Mouse (Mus musculus) ovary, postnatal 36 days (tissue): ENCODE data around the gene Tmem45b.
A peak's percentile ranks its signal among the peaks of the same experiment; 100 is the strongest.

Source experiments
- DNase-seq: peaks from one replicate; pipeline ENCODE4 v3.0.0; 2022; ENCODE audit warnings: low spot score, mixed read lengths

Tmem45b gene

DNA sequence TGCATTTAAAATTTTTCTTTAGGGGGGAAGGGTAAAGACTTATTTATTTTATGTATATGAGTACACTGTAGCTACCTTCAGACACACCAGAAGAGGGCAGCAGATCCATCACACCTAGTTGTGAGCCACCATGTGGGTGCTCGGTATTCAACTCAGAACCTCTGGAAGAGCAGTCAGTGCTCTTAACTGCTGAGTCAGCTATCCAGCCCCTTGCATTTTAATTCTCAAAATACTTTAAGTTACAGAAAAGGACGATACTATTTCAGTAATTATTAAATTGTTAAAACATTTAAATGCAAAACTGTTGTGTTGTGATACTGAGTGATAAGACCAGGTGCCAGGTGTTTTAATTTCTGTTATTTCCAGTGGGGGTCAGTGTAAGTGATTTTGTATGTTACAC is 60.0 kb downstream of the Tmem45b start:
- DNase-seq, result no peak

DNA sequence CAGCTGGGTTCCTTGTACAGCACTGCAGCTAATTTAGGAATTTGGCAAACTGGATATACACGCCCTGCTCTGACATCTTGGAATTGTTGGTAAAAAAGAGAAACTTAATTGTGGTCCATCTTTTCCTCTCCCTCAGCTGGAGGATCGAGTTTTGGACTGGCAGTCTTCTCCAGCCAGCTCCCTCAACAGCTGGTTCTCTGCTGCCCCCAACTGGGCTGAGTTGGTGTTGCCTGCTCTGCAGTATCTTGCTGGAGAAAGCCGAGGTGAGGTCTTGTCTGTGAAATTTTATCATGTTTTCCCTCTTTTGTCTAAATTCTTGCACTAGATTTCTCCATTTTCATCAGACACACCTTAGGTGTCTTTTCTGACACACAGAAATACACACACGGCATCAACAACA is 63.8 kb downstream of the Tmem45b start:
- peak; percentile 70 for DNase-seq

DNA sequence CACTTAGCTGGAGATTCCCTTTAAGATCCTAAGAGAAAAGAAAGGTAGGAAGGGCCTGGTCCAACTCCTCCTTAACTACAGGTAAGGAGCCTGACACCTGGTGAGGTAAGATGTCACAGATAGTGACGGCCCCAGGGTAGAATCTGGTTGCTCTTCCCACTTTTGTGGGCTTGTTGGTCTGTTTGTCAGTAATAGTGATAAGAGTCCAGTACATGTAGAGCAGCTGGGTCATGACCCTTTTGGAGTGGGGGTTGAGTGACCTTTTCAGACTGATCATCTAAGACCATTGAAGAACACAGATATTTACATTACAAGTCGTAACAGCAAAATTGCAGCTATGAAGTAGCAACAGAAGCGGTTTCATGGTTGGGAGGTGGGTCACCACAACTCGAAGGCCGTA is 77.1 kb downstream of the Tmem45b start:
- no peak for DNase-seq

DNA sequence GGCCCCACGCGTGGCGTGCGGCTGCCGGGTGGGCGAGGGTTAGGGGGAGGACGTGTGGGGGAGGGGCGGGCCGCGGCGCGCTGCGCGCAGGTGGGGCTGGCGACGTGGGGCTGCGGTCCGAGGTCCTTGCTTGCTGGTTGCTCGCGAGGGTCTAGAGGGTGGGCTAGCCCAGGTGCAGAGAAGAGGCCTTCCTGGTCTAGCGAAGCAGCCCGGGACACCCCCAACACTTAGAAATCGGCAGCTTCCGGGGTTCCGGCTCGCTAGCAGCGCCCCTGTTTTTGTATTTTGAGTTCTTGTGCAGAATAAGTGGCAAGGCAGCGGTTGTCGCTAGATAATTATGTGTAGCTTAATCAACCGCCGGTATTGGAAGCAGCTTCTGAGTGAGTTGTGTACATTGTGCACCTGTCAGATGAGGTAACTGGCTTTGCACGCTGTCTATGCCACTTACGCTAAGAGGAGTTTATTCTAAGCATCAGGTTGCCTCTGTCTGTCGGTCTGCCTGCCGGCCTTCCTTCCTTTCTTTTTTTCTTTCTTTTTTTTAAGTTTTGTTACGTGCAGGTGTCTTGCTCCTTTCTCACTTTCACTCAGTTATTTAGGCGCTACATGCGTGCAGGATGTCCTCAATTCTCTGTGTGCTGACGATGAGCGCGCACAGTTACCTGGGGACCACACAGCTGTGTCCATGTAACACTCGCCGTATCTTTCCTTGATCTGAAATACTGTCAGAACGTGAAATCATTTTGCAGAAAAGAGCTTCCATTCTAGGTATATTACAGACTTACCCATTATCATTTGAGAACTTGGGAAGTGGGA is 77.7 kb downstream of the Tmem45b start:
- no peak for DNase-seq

DNA sequence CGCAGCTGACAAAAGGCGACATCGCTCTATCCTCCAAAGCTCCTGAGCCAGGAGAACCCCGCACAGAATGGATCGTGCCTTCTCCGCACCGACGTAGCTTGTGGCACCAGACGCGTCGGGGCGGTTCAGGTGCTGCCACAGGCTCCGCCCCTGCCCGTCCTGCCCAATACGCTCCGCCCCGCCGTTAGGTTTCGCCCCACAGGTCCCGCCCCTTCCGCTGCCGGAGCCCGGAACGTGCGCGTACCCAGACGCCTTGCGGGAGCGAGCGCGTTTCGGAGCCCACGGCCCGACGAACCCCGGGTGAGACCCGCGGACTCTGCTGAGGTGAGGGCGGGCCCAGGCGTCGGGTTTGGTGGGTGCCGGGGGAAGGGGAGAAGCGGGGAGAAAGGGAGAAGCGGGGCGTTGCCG is 78.3 kb downstream of the Tmem45b start, which contains the start of gene Nfrkb:
TSS of gene Nfrkb (plus strand) at position 246 of the 408 bp plus-strand sequence.
- DNase-seq, result peak; percentile 96

DNA sequence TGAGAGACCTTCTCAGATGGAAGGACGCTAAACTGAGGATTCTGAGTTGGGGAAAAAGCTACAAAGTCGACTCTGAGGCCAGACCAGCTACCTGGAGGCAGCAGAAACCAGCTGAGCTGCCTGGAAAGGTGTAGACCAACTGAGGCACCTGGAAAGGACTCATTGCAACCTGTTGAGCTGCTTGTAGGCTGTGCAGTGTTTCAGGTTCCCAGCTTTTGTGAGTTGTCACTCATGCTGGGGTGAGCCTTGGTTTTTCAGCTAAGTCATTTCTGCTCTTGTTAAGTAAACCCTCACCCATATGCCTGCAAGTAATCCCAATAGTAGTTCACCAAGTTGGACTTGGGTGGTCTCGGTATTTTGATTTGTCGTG is 78.8 kb downstream of the Tmem45b start:
- DNase-seq, result no peak

DNA sequence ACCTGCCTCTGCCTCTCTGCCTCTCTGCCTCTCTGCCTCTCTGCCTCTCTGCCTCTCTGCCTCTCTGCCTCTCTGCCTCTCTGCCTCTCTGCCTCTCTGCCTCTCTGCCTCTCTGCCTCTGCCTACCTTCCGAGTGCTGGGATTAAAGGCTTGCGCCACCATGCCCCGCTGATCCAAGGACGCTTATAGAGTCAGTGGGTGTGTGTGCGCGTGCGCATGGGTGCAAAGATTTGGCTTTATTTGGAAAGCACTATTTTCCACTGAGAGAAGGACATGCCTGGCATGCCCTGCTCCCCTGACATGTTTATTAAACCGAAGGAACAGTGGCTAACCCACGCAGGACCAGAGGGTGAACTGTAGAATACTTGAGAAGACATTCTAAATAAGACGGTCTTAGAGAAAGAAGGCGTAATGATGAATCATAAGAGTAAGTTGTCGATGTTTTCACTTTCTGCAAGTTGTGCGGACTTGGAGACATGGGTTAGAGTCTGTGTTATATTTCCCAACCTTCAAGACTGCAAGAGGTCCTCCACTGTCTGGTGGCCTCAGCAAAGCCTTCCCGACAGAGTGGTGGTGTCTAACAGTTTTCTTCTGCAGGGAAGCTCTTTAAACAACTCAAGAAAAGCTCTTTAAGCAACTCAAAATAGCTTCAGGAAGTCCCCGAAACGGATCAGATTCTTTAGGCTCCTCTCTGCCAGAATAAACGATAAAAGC is 79.3 kb downstream of the Tmem45b start:
- DNase-seq, result no peak

DNA sequence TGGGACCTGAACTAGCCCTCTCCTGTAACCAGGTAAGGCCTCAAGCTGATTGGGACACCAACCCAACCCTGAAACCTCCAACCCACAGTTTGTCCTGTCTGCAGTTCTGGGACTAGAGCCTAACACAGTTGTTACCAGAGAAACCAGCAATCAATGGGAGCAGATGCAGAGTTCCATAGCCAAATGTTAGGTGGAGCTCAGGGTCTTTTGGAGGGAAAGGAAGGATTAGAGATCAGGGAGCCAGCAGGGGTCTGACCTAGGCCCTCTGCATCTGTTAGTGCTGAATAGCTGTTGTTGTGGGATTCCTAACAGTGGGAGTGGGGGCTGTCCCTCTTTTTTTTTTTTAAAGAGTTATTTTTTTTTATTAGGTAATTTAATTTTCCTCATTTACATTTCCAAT is 87.6 kb downstream of the Tmem45b start:
- DNase-seq, result no peak
